Comparison of ENCODE assay signal across 8 mouse cellular contexts in genomic region chr10:128526366-128527356, GRCm38 (mm10). TPM values are rescaled to one million over a fixed set of nuclear protein-coding genes. Genes with fewer than 3 reads are reported as not detected.
DNase-seq lines count a peak whose midpoint lies in the region; ATAC-seq lines count a peak whose summit lies in the region.

No protein-coding gene starts in this region.

- peak overlapping the region; percentile 47 for H3K9ac ChIP-seq in heart, embryonic 12.5 days
- peak overlapping the region; percentile 35; the same call in 1 of the 2 replicates for H3K9ac ChIP-seq in hindbrain, embryonic 11.5 days (ENCODE audit: low read depth, low read length)

- no peak for ATAC-seq in heart, embryonic 12.5 days (ENCODE audit: insufficient number of reproducible peaks, low FRiP score)
- ATAC-seq in hindbrain, embryonic 11.5 days (ENCODE audit: low FRiP score): 0 out of 2 replicates have a peak, but pooled peaks have one; percentile 26
- ATAC-seq in megakaryocyte progenitor cell, adult 5-6 weeks (replicated peaks; ENCODE audit: poor library complexity): peak; percentile 10

- H3K27me3 ChIP-seq in heart, embryonic 12.5 days (replicated peaks): no peaks in the 10 kb centered on the region
- H3K27me3 ChIP-seq in hindbrain, embryonic 11.5 days (ENCODE audit: control insufficient read depth, insufficient read depth, low read length): peaks cover 11% of the 10 kb centered on the region

- H3K4me2 ChIP-seq in heart, embryonic 12.5 days: peak overlapping the region; percentile 88
- H3K4me2 ChIP-seq in hindbrain, embryonic 11.5 days (replicated peaks; ENCODE audit: low read depth, low read length): peak overlapping the region; percentile 99

- H3K27ac ChIP-seq in heart, embryonic 12.5 days (ENCODE audit: poor library complexity, severe bottlenecking): peak overlapping the region; percentile 36
- no peak overlapping the region for H3K27ac ChIP-seq in hindbrain, embryonic 11.5 days (ENCODE audit: low read depth, low read length)

- no peaks in the 10 kb centered on the region for H3K9me3 ChIP-seq in heart, embryonic 12.5 days (replicated peaks)
- no peaks in the 10 kb centered on the region for H3K9me3 ChIP-seq in hindbrain, embryonic 11.5 days (ENCODE audit: control insufficient read depth, low read length)

- H3K36me3 ChIP-seq in heart, embryonic 12.5 days: peaks cover 6% of the 10 kb centered on the region; the same call in 1 of the 2 replicates
- H3K36me3 ChIP-seq in hindbrain, embryonic 11.5 days (ENCODE audit: control insufficient read depth, insufficient read depth, low read length): no peaks in the 10 kb centered on the region

- 26% methylated on average over 28 of the region's 28 CpGs for WGBS in heart, embryonic 12.5 days
- 34% methylated on average over 28 of the region's 28 CpGs for WGBS in hindbrain, embryonic 11.5 days

- intact Hi-C loops in gastrocnemius, postnatal 14 days (cut with DNase I; ENCODE audit: low total_unique reads): no loop called here

- H3K4me1 ChIP-seq in heart, embryonic 12.5 days (replicated peaks): peaks cover 9% of the 10 kb centered on the region
- peaks cover 5% of the 10 kb centered on the region; the same call in 1 of the 2 replicates for H3K4me1 ChIP-seq in hindbrain, embryonic 11.5 days (replicated peaks; ENCODE audit: control insufficient read depth, insufficient read depth, low read length)

- DNase-seq in heart, adult 18-20 months: no peak
- peak; percentile 40 for DNase-seq in NIH3T3 (ENCODE audit: low read depth)
- no peak for DNase-seq in hindbrain, embryonic 11.5 days (ENCODE audit: low spot score)
- DNase-seq in gastrocnemius, postnatal 14 days: no peak
- DNase-seq in yolk sac, embryonic 10.5 days (ENCODE audit: low spot score): no peak
- no peak for DNase-seq in embryo, embryonic 10.5 days (ENCODE audit: low spot score)

- H3K4me3 ChIP-seq in heart, embryonic 12.5 days: peak overlapping the region; percentile 68
- H3K4me3 ChIP-seq in hindbrain, embryonic 11.5 days (ENCODE audit: low read depth, low read length): peak overlapping the region; percentile 78

RNA-seq across cellular contexts. Expression of gene Esyt1, which starts 1.0 kb away (rescaled TPM):
- 25.0 and 26.5 TPM in 2 replicates for polyA plus RNA-seq in heart, embryonic 12.5 days (2016; fragmentation: Nextera tagmentation; extraction: Ambion mirVana)
- 10 to 100 TPM; 15.9 to 19.9 TPM for total RNA-seq in heart, adult 18-20 months (2021)
- polyA plus RNA-seq in hindbrain, embryonic 11.5 days (2014; fragmentation: Nextera tagmentation; extraction: Ambion mirVana): 12.6 and 15.7 TPM in 2 replicates
- total RNA-seq in megakaryocyte progenitor cell, adult 5-6 weeks (2015): 41.2 and 48.4 TPM in 2 replicates
- 77.6 and 85.1 TPM in 2 replicates for total RNA-seq in megakaryocyte progenitor cell, adult 5-6 weeks (2017)
- 10 to 100 TPM; 21.6 to 24.0 TPM for total RNA-seq in gastrocnemius, postnatal 14 days (2021)

RNA-seq across cellular contexts. Expression of gene Zc3h10, which starts 20.9 kb away (rescaled TPM):
- 10.2 and 11.9 TPM in 2 replicates for polyA plus RNA-seq in heart, embryonic 12.5 days (2016; fragmentation: Nextera tagmentation; extraction: Ambion mirVana)
- total RNA-seq in heart, adult 18-20 months (2021): 1 to 10 TPM; 7.7 to 8.2 TPM
- polyA plus RNA-seq in hindbrain, embryonic 11.5 days (2014; fragmentation: Nextera tagmentation; extraction: Ambion mirVana): 14.1 and 15.0 TPM in 2 replicates
- total RNA-seq in megakaryocyte progenitor cell, adult 5-6 weeks (2015): 5.9 and 6.7 TPM in 2 replicates
- total RNA-seq in megakaryocyte progenitor cell, adult 5-6 weeks (2017): 10.2 and 13.3 TPM in 2 replicates
- total RNA-seq in gastrocnemius, postnatal 14 days (2021): 1 to 10 TPM; 5.0 to 6.4 TPM

RNA-seq across cellular contexts. Expression of gene Rpl41, which starts 22.4 kb away (rescaled TPM):
- 2,275 and 2,341 TPM in 2 replicates for polyA plus RNA-seq in heart, embryonic 12.5 days (2016; fragmentation: Nextera tagmentation; extraction: Ambion mirVana)
- 1,000 to 10,000 TPM; 1,490 to 1,551 TPM for total RNA-seq in heart, adult 18-20 months (2021)
- polyA plus RNA-seq in hindbrain, embryonic 11.5 days (2014; fragmentation: Nextera tagmentation; extraction: Ambion mirVana): 2,785 and 2,836 TPM in 2 replicates
- 3,654 and 3,864 TPM in 2 replicates for total RNA-seq in megakaryocyte progenitor cell, adult 5-6 weeks (2015)
- total RNA-seq in megakaryocyte progenitor cell, adult 5-6 weeks (2017): 3,114 and 3,805 TPM in 2 replicates
- total RNA-seq in gastrocnemius, postnatal 14 days (2021): 1,000 to 10,000 TPM; 1,413 to 1,625 TPM

RNA-seq across cellular contexts. Expression of gene Myl6b, which starts 28.2 kb away (rescaled TPM):
- 3.0 and 4.0 TPM in 2 replicates for polyA plus RNA-seq in heart, embryonic 12.5 days (2016; fragmentation: Nextera tagmentation; extraction: Ambion mirVana)
- total RNA-seq in heart, adult 18-20 months (2021): 1 to 10 TPM; 3.2 to 3.3 TPM
- 3.3 and 4.2 TPM in 2 replicates for polyA plus RNA-seq in hindbrain, embryonic 11.5 days (2014; fragmentation: Nextera tagmentation; extraction: Ambion mirVana)
- total RNA-seq in megakaryocyte progenitor cell, adult 5-6 weeks (2015): 7.6 and 7.8 TPM in 2 replicates
- 0.64 and 1.7 TPM in 2 replicates for total RNA-seq in megakaryocyte progenitor cell, adult 5-6 weeks (2017)
- 100 to 1,000 TPM in 1 of 2 experiments, 10 to 100 TPM in 1; 54.6 to 180 TPM for total RNA-seq in gastrocnemius, postnatal 14 days (2021)

RNA-seq across cellular contexts. Expression of gene Myl6, which starts 32.7 kb away (rescaled TPM):
- polyA plus RNA-seq in heart, embryonic 12.5 days (2016; fragmentation: Nextera tagmentation; extraction: Ambion mirVana): 1,237 and 1,275 TPM in 2 replicates
- total RNA-seq in heart, adult 18-20 months (2021): 100 to 1,000 TPM; 253 to 273 TPM
- 742 and 751 TPM in 2 replicates for polyA plus RNA-seq in hindbrain, embryonic 11.5 days (2014; fragmentation: Nextera tagmentation; extraction: Ambion mirVana)
- total RNA-seq in megakaryocyte progenitor cell, adult 5-6 weeks (2015): 760 and 847 TPM in 2 replicates
- 1,168 and 1,230 TPM in 2 replicates for total RNA-seq in megakaryocyte progenitor cell, adult 5-6 weeks (2017)
- 100 to 1,000 TPM; 214 to 276 TPM for total RNA-seq in gastrocnemius, postnatal 14 days (2021)
